Mouse (Mus musculus): ENCODE data around the gene Ost4. TPM values are rescaled to one million over a fixed set of nuclear protein-coding genes. Genes with fewer than 3 reads are reported as not detected.

The Ost4 gene
- 268 and 335 TPM in 2 replicates for polyA plus RNA-seq (2012; rRNA removed)

GRCm38 (mm10) chr5:30907413-30908059 is at the start of gene Ost4:
Gene Ost4 (minus strand): TSS chr5:30907788.
- peak; percentile 95 for DNase-seq (ENCODE audit: low spot score)

- DNase-seq (ENCODE audit: low spot score), result no peak
Observed at GRCm38 (mm10) chr5:30955751-30956150, 48.2 kb upstream of the Ost4 start.

- no peak for DNase-seq (ENCODE audit: low spot score)
Observed at GRCm38 (mm10) chr5:30954556-30954955, 47.0 kb upstream of the Ost4 start.

GRCm38 (mm10) chr5:30954065-30954464 is 46.5 kb upstream of the Ost4 start:
- DNase-seq (ENCODE audit: low spot score), result no peak

- no peak for DNase-seq (ENCODE audit: low spot score)
Observed at GRCm38 (mm10) chr5:30952551-30952950, 45.0 kb upstream of the Ost4 start.

GRCm38 (mm10) chr5:30951706-30952105 is 44.1 kb upstream of the Ost4 start:
- no peak for DNase-seq (ENCODE audit: low spot score)

GRCm38 (mm10) chr5:30950922-30951321 is 43.3 kb upstream of the Ost4 start:
- no peak for DNase-seq (ENCODE audit: low spot score)

- no peak for DNase-seq (ENCODE audit: low spot score)
Observed at GRCm38 (mm10) chr5:30950451-30950850, 42.9 kb upstream of the Ost4 start.

- peak; percentile 74 for DNase-seq (ENCODE audit: low spot score)
Observed at GRCm38 (mm10) chr5:30949654-30950326, 42.2 kb upstream of the Ost4 start.

GRCm38 (mm10) chr5:30948620-30949019 is 41.0 kb upstream of the Ost4 start:
- no peak for DNase-seq (ENCODE audit: low spot score)

GRCm38 (mm10) chr5:30944956-30945781 is 37.6 kb upstream of the Ost4 start, which contains the start of gene Cgref1:
Gene Cgref1 (minus strand): TSS chr5:30945591.
- peak; percentile 44 for DNase-seq (ENCODE audit: low spot score)

GRCm38 (mm10) chr5:30944344-30944743 is 36.8 kb upstream of the Ost4 start:
- no peak for DNase-seq (ENCODE audit: low spot score)

GRCm38 (mm10) chr5:30943004-30943403 is 35.4 kb upstream of the Ost4 start:
- DNase-seq (ENCODE audit: low spot score), result no peak

GRCm38 (mm10) chr5:30934725-30935461 is 27.3 kb upstream of the Ost4 start:
- no peak for DNase-seq (ENCODE audit: low spot score)

GRCm38 (mm10) chr5:30933705-30934104 is 26.1 kb upstream of the Ost4 start:
- DNase-seq (ENCODE audit: low spot score), result no peak

GRCm38 (mm10) chr5:30931378-30931777 is 23.8 kb upstream of the Ost4 start:
- no peak for DNase-seq (ENCODE audit: low spot score)

GRCm38 (mm10) chr5:30930846-30931245 is 23.3 kb upstream of the Ost4 start:
- no peak for DNase-seq (ENCODE audit: low spot score)

GRCm38 (mm10) chr5:30930121-30930520 is 22.5 kb upstream of the Ost4 start:
- no peak for DNase-seq (ENCODE audit: low spot score)

GRCm38 (mm10) chr5:30927945-30928529 is 20.4 kb upstream of the Ost4 start:
- no peak for DNase-seq (ENCODE audit: low spot score)

GRCm38 (mm10) chr5:30926073-30926472 is 18.5 kb upstream of the Ost4 start:
- DNase-seq (ENCODE audit: low spot score), result no peak

- no peak for DNase-seq (ENCODE audit: low spot score)
Observed at GRCm38 (mm10) chr5:30925217-30925616, 17.6 kb upstream of the Ost4 start.
